Mouse (Mus musculus): ENCODE measurements around the gene Mis18a.

The Mis18a gene

DNA sequence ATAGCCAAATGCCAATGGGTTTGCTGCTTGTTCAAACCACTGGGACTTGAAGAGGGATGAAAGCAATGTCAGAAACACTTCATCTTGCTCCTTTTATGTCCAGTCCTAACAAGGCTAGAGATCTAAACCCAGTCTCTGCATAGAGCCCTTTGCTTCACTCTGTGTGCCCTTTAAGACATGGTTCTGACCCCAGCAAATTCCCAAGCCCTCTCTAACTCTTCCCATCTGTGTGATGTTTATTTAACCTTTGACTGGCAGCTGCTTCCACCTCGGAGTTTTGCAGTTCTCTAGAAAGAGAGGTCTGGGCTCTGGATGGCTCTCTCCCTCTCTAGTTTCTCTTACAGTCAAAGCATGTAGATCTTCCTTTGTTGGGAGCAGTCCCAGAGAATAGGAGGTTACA is 23.6 kb downstream of the Mis18a start:
- no peak for DNase-seq

DNA sequence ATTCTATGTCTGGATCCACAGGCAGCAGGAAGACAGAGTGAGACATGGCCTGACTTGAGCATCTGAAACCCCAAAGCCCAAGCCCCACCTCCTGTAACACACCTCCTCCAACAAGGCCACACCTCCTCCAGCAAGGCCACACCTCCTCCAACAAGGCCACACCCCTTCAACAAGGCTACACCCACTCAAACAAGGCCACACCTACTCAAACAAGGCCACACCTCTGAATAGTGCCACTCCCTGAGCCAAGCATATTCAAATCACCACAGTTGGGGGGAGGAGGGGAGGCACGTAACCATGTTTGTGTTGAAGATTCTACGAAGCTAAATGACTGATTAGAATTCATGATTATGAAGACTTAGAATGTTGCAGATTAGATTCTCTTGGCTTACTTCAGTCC is 25.7 kb downstream of the Mis18a start:
- no peak for DNase-seq

GRCm38 (mm10) chr16:90699390-90699789 is 27.8 kb downstream of the Mis18a start:
- DNase-seq = no peak

DNA sequence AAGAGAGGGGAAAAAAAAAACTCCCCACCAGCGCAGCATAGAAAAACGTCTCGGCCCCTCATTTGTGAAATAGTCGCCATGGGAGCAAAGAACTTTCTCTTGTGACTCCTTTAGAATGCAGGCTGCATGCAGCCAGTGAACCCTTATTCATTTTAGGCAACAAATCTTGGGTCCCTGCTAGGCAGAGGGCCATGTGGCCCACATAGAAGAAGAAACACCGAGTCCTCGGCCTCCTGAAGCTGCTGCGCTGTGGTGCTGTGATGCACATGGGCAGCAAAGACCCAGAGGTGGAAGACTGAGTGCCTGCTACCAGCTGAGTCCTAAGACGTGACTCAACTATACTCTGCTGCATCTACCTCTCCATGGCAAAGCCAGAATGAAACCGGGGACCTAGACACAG is 30.9 kb downstream of the Mis18a start:
- no peak for DNase-seq

GRCm38 (mm10) chr16:90695121-90695520 is 32.1 kb downstream of the Mis18a start:
- DNase-seq = no peak

DNA sequence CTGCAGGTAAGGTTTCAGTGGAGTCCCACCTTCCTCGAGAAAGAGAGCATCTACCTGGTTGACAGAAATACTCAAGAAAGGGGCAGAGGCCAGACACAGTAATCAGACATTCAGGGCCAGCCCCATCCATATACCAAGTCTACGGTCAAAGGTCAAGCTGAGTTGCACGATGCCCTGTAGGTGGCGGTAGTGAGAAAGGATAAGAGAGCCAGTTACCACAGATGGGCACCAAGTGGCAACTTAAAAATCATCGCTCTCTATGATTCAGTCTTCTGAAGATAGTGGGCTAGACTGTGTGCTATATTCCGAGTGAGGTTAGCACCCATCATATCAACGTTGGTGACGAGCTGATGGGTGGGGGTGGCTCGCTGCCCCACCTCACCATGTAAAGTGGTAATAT is 32.5 kb downstream of the Mis18a start:
- DNase-seq = peak; percentile 21 to 25

- no peak for DNase-seq
Observed at GRCm38 (mm10) chr16:90693625-90694024, 33.6 kb downstream of the Mis18a start.

GRCm38 (mm10) chr16:90692704-90693385 is 34.4 kb downstream of the Mis18a start:
- no peak for DNase-seq

- DNase-seq = no peak
Observed at GRCm38 (mm10) chr16:90687687-90688263, 39.4 kb downstream of the Mis18a start.

- no peak for DNase-seq
Observed at GRCm38 (mm10) chr16:90687011-90687410, 40.2 kb downstream of the Mis18a start.

GRCm38 (mm10) chr16:90684092-90684491 is 43.1 kb downstream of the Mis18a start:
- DNase-seq = no peak

DNA sequence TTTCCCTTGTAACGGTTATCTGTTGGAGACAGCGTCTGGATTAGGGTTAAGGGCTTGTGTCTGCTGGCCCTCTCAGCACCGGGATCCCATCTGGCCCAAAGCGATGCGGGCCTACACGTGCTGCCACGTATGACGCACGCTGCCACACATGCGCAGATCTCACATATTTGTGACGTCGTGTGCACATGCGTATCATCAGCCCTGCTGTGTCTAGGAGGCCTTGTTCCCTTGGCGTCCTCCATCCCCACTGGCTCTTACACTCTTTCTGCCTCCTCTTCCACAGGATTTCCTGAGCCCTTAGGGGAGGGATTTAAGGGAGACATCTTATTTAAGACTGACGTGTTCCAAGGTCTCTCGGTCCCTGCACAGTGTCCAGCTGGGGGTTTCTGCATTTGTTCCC is 47.2 kb downstream of the Mis18a start:
- DNase-seq = no peak

DNA sequence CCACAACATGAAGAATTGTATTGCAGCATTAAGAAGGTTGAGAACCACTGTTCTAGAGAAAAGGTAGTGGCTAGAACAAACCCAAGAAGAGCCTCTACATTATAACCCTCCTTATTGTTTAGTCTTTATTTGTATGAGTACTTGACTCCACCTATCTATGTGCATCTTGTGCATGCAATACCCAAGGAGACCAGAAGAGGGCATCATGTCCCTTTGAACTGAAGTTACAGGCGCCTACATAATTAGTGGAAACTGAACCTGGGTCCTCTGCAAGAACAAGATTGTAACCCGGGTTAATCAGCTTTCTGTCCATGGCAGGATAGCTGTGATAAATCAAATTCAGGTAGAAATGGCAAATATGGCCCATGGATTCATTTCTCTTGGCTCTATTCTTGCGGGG is 48.4 kb downstream of the Mis18a start:
- DNase-seq = no peak

DNA sequence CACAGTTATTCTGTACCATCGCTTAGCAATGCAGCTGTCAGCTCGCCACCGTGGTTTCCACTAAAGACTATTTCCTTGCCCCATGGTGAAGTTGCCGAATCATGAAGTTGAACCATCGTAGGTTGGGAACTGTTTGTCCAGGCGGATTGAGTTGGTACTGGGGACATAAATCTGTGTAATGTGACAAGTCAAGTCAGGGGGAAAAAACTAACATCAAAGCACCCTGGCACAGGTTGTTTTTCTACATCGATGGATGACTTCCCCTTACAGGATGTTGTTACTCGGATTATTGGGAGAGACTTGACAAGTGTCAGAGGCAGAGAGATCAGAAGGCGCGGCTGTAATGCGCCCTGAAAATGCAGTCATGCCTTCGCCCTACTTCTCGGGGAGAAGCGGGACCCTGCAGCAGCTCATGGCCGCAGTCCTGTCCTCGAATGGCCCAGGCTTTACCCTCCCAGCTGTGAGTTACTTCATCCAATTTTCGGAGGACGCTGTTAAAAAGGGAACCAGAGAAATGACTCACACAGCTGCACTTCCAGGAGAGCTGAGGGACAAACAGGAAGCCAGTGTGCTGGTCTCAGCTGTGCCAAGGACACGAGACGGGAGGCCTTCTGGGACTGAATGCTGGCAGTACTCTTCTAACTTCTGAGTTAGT is 50.2 kb downstream of the Mis18a start:
- no peak for DNase-seq

DNA sequence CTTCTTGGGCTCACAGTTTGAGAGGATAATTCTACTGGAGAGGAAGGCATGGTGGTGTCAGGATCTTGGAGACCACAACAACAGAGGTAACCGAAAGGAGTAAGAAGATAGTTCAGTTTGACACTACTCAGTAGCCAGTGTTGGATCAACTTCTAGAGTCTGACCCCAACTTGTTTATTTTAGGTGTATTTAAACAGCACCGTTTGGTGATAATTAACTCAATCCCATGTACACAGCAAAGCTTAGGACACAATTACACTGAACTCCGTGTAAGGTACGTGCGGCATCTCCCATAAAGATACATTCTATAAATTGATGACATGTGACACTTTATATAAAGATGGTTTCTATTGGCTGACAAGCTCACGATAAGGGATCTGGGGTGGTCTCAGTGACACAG is 52.6 kb downstream of the Mis18a start:
- DNase-seq = no peak

DNA sequence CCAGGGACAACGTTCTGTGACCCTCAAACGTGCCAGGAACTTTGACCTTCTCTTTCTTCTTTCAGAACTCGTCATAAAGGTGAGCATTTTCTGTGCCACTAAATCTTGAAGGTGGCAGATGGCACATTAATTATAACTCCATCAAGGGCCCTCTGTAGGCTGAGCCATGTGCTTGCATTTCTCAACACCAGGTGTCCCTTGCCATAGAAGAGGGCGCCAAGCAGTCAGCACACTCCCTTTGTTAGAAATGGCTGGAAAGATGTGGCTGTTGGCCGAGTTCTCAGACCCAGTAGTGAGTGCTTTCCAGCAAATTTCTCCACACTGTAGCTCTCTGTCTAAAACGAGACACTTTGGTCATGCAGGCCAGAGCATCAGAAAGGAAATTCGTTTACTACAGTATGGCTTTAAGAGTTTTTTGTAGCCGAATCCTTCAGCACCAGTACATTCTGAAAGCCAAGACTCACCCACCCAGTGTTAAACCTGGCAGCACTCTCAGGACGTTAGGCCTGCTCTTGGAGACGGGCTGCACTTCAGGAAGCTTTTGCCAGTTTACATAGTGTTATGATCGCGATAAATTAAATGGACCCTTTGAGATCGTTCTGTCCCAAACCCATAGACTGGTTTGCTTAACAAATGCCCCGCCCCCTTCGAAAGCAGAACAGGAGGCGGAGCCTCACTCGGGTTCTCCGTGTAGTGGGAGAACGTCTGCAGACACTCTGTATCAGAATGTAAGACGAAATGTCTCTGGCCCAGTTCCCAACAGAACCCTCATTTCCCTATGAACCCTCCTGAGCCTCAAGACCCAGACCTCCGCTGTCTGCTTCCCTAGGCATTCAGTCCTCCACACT is 53.5 kb downstream of the Mis18a start:
- DNase-seq = peak; percentile 56 to 64
